Mouse (Mus musculus): ENCODE measurements at regions not wholly inside any gene's neighbourhood (a gene's known extent, or its start where the extent isn't known, plus 50 kb on each side); places are given as distances from the start of the nearest gene placed in this dataset.
A peak's percentile ranks its signal among the peaks of the same experiment; 100 is the strongest.

DNA sequence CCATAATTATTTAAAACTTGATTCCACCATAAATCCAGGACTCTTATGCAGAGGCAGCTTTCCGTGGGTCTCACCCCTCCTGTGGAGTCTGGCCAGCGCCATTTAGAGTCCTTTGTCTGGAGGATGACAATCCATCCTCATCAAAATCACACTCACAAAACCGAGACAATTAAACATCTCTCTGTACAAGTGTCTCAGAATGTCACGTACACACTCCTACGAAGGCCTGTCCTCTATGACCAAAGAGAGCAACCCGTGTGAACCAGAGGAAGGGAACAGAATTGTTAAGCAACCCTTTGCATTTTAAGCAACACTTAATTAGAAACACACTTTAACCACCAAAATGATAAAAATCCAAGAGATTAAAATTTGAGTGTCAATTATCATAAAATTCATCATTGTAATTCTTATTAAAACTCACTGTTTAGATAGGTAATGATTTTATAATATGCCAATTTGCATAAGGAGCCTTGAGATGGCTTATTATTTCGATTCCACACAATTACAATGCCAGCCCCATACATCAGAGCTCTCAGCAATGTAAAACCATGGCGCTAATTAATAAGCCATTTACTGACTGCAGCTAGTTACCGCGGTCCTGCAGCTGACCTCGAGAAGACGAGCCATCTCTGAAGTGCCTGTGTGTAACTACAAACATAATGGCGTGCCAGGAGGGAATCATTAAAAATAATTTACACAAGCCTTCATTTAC, 325.0 kb upstream of the Irx1 start:
- H3K4me1 ChIP-seq (ENCODE audit: control insufficient read depth, insufficient read depth, low read length): no peaks in the 10 kb centered on the region
- WGBS: 44% methylated on average over 13 of the region's 13 CpGs
- DNase-seq: no peak

DNA sequence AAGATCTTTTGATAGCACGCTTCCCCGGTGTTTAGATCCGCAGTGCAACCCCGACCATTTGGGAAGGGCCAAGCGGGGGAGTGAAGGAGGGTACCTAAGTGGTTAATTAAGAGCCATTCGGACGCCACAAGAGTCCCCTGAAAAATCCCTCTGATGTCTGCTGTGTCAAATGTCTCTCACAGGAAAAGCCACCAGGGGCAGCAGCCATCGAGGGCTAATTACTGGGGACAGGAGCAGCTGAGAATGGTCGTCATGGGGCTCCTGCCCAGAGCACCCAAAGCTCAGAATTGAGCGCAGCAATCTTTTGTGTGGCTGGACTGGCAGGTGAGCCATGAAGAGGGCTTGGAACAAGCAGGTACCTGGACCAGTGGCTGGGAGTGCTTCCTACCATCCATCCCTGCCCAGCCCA, 325.6 kb upstream of the Irx1 start:
- 18% methylated on average over 10 of the region's 10 CpGs for WGBS
- H3K4me1 ChIP-seq (ENCODE audit: control insufficient read depth, insufficient read depth, low read length): no peaks in the 10 kb centered on the region

More for the DNA sequence above, 325.0 kb upstream of the Irx1 start:
- TF ChIP-seq POLR2A (IDR thresholded peaks at IDR 0.05; ENCODE audit: borderline replicate concordance, extremely low read depth, low read depth, low read length) (no peak), CTCF (IDR thresholded peaks at IDR 0.05; ENCODE audit: insufficient read depth, low read length) (no peak)
- no peak overlapping the region for H3K4me3 ChIP-seq (replicated peaks; ENCODE audit: extremely low read depth, low read depth, low read length)

DNA sequence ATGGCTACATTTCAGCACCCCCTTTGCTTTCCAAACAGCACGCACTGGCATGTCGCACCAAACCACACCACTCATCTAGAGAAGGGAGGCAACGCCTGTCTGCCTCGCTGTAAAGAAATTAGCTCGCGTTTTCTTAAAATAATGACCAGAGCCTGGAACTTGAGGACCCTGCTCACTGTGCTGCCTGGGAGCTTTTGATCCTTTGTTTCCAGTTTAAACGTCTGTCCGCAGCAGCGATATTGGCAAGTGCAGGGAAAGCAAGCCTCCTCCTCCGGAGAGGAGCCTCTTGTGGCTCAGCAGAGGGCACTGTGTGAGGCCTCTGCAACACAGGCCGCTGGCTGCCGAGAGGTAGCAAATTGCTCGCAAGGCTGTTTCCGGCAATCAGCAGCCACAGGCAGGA, 328.8 kb upstream of the Irx1 start:
- WGBS: 9% methylated on average over 14 of the region's 14 CpGs
- no peak overlapping the region for H3K4me3 ChIP-seq (replicated peaks; ENCODE audit: extremely low read depth, low read depth, low read length)
- no peak for TF ChIP-seq CTCF (IDR thresholded peaks at IDR 0.05; ENCODE audit: insufficient read depth, low read length)
- no peak for TF ChIP-seq POLR2A (IDR thresholded peaks at IDR 0.05; ENCODE audit: borderline replicate concordance, extremely low read depth, low read depth, low read length)
- H3K4me1 ChIP-seq (ENCODE audit: control insufficient read depth, insufficient read depth, low read length): no peaks in the 10 kb centered on the region
- DNase-seq: peak; percentile 12

More for the DNA sequence above, 325.6 kb upstream of the Irx1 start:
- H3K4me3 ChIP-seq (replicated peaks; ENCODE audit: extremely low read depth, low read depth, low read length): no peak overlapping the region
- no peak for DNase-seq
- TF ChIP-seq CTCF (IDR thresholded peaks at IDR 0.05; ENCODE audit: insufficient read depth, low read length) (no peak), POLR2A (IDR thresholded peaks at IDR 0.05; ENCODE audit: borderline replicate concordance, extremely low read depth, low read depth, low read length) (no peak)

DNA sequence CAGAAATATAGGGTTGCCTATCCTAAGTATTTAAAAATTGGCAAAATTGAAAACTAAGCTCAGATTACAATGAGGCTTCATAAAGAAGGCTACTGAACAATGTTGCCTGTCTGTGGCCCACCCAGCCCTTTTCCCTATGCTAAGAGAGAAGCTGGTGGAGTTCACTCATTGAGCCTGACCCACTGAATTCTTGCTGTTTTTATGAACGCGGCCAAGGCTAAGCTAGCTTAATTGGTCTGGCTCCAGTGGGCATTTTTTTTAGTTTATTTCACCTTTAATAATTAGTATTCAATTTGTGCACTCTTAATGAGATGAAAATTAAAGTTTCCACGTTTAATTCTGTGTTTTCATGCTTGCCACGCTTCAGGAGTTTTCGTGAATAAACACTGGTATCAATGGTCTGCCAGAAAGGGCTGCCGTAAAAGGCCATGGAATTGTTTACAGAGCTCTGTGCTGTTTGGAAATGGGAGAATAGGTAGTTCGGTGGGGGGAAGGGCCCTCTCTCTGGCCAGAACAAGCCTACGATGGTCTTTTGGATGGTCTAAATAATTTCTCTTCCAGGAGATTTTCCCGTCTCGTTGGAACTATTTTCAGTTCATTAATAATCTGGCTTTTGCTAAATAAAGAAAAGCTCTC, 329.7 kb upstream of the Irx1 start:
- no peak for TF ChIP-seq POLR2A (IDR thresholded peaks at IDR 0.05; ENCODE audit: borderline replicate concordance, extremely low read depth, low read depth, low read length)
- no peak for TF ChIP-seq CTCF (IDR thresholded peaks at IDR 0.05; ENCODE audit: insufficient read depth, low read length)
- DNase-seq: no peak
- Histone ChIP-seq H3K4me3 (replicated peaks; ENCODE audit: extremely low read depth, low read depth, low read length) (no peak overlapping the region), H3K4me1 (ENCODE audit: control insufficient read depth, insufficient read depth, low read length) (no peaks in the 10 kb centered on the region)
- WGBS: 38% methylated on average over 10 of the region's 10 CpGs

DNA sequence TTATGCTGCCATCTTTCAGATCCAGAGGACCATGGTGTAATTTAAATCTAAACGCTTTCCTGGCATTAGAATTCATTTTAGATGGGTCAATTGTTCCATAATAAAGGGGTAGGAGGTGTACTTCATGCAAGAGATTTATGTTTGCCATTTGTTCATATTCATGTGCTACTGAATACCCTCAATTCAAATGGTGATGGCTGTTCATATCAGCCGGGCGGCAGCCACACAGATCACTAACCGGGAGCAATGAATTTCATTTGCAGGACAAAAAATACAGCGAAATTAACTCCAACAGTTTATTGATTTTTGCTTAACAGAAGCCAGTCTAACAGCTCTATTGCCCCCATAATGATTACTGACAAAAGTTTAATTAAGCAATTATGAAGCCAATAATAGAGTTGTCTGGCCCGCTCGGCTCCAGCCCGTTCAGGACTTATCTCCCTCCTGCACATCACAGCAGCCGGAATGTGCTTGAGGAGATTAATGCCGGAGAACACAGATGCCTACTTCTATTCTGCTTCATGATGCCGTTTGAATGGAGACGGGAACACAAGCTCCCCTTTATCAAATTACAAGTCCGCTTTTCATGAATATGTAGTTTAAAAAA, 330.3 kb upstream of the Irx2 start:
- H3K4me1 ChIP-seq (ENCODE audit: control insufficient read depth, insufficient read depth, low read length): no peaks in the 10 kb centered on the region
- WGBS: 65% methylated on average over 13 of the region's 13 CpGs
- TF ChIP-seq CTCF (IDR thresholded peaks at IDR 0.05; ENCODE audit: insufficient read depth, low read length) (no peak), POLR2A (IDR thresholded peaks at IDR 0.05; ENCODE audit: borderline replicate concordance, extremely low read depth, low read depth, low read length) (no peak)
- no peak overlapping the region for H3K4me3 ChIP-seq (replicated peaks; ENCODE audit: extremely low read depth, low read depth, low read length)
- no peak for DNase-seq

DNA sequence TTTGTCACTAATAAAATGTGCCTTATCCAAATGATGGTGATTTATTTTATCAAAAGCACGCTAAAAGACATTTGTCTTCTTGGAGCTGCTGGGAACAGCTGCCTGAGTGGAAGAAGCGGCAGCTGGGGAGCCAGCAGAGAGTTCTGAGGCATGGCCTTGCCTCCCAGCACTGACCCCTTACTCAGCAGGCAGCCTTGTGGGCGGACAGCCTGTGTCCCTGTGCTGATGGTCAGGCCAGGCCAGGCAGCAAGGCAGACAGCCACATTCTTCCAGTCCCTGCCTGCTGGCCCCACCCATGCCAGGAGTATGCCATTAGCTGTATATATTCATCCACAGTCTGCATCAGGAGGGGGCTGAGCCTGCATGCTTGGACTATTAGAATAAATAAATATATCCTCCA, 329.0 kb upstream of the Irx2 start:
- WGBS: 50% methylated on average over 3 of the region's 3 CpGs
- no peak overlapping the region for H3K4me3 ChIP-seq (replicated peaks; ENCODE audit: extremely low read depth, low read depth, low read length)

DNA sequence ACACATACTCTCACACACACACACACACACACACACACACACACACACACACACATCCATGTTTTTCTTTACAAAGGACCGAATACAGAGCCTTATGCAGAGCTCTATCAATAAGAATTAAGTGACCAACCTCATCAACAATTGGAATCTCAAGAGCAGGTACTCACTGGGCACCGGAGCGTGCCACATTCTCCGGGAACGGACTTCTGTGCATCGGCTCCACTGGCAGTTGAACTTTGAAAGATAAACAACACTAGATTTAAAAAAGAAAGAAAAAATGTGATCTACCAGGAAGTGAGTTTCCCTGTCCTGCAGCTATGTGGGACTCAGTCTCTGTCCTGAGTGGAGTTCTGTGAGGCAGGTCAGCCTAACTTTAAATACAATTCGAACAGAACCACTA, 327.5 kb upstream of the Irx2 start:
- 44% methylated on average over 7 of the region's 7 CpGs for WGBS
- Histone ChIP-seq H3K4me3 (replicated peaks; ENCODE audit: extremely low read depth, low read depth, low read length) (peak overlapping the region; percentile 19), H3K4me1 (ENCODE audit: control insufficient read depth, insufficient read depth, low read length) (no peaks in the 10 kb centered on the region)
- peak; percentile 23 for DNase-seq
- TF ChIP-seq POLR2A (IDR thresholded peaks at IDR 0.05; ENCODE audit: borderline replicate concordance, extremely low read depth, low read depth, low read length): no peak
- TF ChIP-seq CTCF (IDR thresholded peaks at IDR 0.05; ENCODE audit: insufficient read depth, low read length): no peak

More for the DNA sequence above, 329.0 kb upstream of the Irx2 start:
- DNase-seq: no peak
- TF ChIP-seq CTCF (IDR thresholded peaks at IDR 0.05; ENCODE audit: insufficient read depth, low read length) (no peak), POLR2A (IDR thresholded peaks at IDR 0.05; ENCODE audit: borderline replicate concordance, extremely low read depth, low read depth, low read length) (no peak)
- no peaks in the 10 kb centered on the region for H3K4me1 ChIP-seq (ENCODE audit: control insufficient read depth, insufficient read depth, low read length)

DNA sequence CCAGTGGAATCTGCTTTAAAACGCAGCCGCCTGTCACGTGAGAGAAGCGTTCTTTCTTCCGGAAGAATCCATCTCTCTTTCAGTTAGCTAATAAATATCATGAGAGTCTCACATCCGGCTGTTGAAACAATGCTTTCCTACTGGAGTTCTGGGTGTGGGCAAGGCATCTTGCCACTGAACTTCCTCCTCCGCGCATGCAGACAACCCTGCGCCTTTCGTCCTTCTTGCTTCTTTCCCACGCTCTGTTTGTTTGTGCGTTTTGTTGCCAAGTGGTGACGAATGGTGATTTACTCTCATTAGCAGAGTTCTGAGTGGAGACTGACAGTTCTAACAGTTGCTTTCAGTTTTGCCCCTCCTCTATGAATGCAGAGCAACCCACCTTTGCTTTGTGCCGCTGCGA, 326.8 kb upstream of the Irx2 start:
- WGBS: 28% methylated on average over 15 of the region's 15 CpGs
- peak; percentile 26 for DNase-seq
- Histone ChIP-seq H3K4me1 (ENCODE audit: control insufficient read depth, insufficient read depth, low read length) (no peaks in the 10 kb centered on the region), H3K4me3 (replicated peaks; ENCODE audit: extremely low read depth, low read depth, low read length) (peak overlapping the region; percentile 62)
- TF ChIP-seq POLR2A (IDR thresholded peaks at IDR 0.05; ENCODE audit: borderline replicate concordance, extremely low read depth, low read depth, low read length) (0 out of 2 replicates have a peak, but pooled peaks have one; percentile 10), CTCF (IDR thresholded peaks at IDR 0.05; ENCODE audit: insufficient read depth, low read length) (no peak)

DNA sequence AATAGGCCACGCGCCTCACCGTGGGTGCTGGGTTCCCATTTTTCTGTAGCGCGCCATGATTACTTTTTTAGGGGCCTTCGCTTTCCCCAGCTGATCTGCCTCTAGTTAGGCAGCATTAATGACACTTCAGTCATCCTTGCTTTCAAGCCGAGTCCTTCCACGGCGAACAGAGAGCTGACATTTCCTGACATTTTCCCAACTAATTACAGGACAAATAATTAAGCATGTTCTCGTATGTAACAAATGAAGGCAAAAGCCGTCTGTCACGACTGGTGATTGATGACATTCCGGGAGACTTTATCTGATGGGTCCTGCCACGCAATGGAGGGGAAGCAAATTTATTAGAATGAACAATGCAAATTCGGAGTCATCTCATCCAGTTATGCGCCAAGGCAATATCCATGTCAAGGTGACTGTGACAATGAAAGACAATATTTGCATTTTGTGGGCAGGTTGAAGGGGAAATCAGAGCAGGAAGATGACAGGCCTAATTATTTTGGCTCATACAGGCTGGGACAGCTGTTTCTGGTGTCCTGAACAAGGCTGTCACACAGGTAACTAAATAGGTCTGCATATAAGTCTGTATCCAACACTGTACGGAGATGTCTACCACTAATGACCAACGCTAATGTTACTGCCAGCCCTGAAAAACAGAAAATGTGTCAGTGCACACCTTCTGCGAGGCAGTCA, 326.0 kb upstream of the Irx2 start:
- no peak for TF ChIP-seq CTCF (IDR thresholded peaks at IDR 0.05; ENCODE audit: insufficient read depth, low read length)
- no peak for TF ChIP-seq POLR2A (IDR thresholded peaks at IDR 0.05; ENCODE audit: borderline replicate concordance, extremely low read depth, low read depth, low read length)
- Histone ChIP-seq H3K4me3 (replicated peaks; ENCODE audit: extremely low read depth, low read depth, low read length) (no peak overlapping the region), H3K4me1 (ENCODE audit: control insufficient read depth, insufficient read depth, low read length) (no peaks in the 10 kb centered on the region)
- 67% methylated on average over 19 of the region's 19 CpGs for WGBS
- no peak for DNase-seq
